Mouse (Mus musculus) liver, embryonic 14.5 days (tissue): Measurements from ENCODE around the gene Gm48552. TPM values are rescaled to one million over a fixed set of nuclear protein-coding genes. Genes with fewer than 3 reads are reported as not detected.

Source experiments
- ATAC-seq: fragments of 200-750 bp; cut with Nextera tagmentation; 2 replicates; pipeline ENCODE4 v1.8.0; 2017; ENCODE audit warnings: moderate number of reproducible peaks, mild to moderate bottlenecking, moderate library complexity; ENCODE audit not compliant: insufficient read depth
- DNase-seq, 3 experiments: peaks; one replicate each; pipeline ENCODE4 v3.0.0-alpha.2; 2012 to 2013; ENCODE audit warnings: low read depth in 3 of 3, low spot score in 3 of 3
- H3K27ac ChIP-seq: fragments of 300-500 bp; sonication (generic); 2 replicates; pipeline ENCODE4 v1.5.1; 2014; ENCODE audit warnings: moderate library complexity, mild to moderate bottlenecking, control low read depth, inconsistent platforms
- H3K27me3 ChIP-seq: fragments of 300-500 bp; sonication (generic); 2 replicates; pipeline ENCODE4 v1.6.1; 2014; ENCODE audit warnings: mild to moderate bottlenecking, low read length, moderate library complexity; ENCODE audit not compliant: control insufficient read depth, insufficient read depth
- H3K36me3 ChIP-seq: fragments of 300-500 bp; sonication (generic); replicated peaks from 2 replicates; pipeline ENCODE4 v1.6.1; 2014; ENCODE audit warnings: low read depth; ENCODE audit not compliant: control insufficient read depth, insufficient read depth
- H3K4me1 ChIP-seq, 2 experiments: fragments of 200-500 bp in 1 of 2; fragments of 300-500 bp in 1 of 2; sonication (generic) in 1 of 2; replicated peaks; 2 replicates each; pipeline ENCODE4 v1.6.1; 2012 to 2014; ENCODE audit warnings: antibody characterized with exemption in 1 of 2, inconsistent platforms in 1 of 2, low read length in 1 of 2; ENCODE audit not compliant: control insufficient read depth in 2 of 2, insufficient read depth in 2 of 2
- H3K4me2 ChIP-seq: fragments of 300-500 bp; sonication (generic); 2 replicates; pipeline ENCODE4 v1.6.1; 2014; ENCODE audit warnings: low read depth, mild to moderate bottlenecking, control low read depth, moderate library complexity
- H3K4me3 ChIP-seq, 2 experiments: fragments of 200-500 bp in 1 of 2; fragments of 300-500 bp in 1 of 2; sonication (generic) in 1 of 2; 2 replicates each; pipeline ENCODE4 v1.5.1; 2012 to 2014; ENCODE audit warnings: low read depth in 2 of 2, low read length in 2 of 2, mild to moderate bottlenecking in 2 of 2, control low read depth in 1 of 2, inconsistent platforms in 1 of 2, moderate library complexity in 1 of 2; ENCODE audit not compliant: insufficient read depth in 1 of 2
- H3K9ac ChIP-seq: fragments of 300-500 bp; sonication (generic); replicated peaks from 2 replicates; pipeline ENCODE4 v1.6.1; 2014; ENCODE audit warnings: mild to moderate bottlenecking, control low read depth, moderate library complexity
- H3K9me3 ChIP-seq: fragments of 300-500 bp; sonication (generic); 2 replicates; pipeline ENCODE4 v1.6.1; 2016; ENCODE audit warnings: low read length, mixed read lengths; ENCODE audit not compliant: control insufficient read depth
- CTCF ChIP-seq: IDR thresholded peaks from 2 replicates; pipeline ENCODE4 v1.5.1; 2016; ENCODE audit warnings: antibody characterized with exemption, low read depth, control low read depth
- EP300 ChIP-seq: IDR thresholded peaks from 2 replicates; pipeline ENCODE4 v1.6.1; 2016; ENCODE audit warnings: antibody characterized with exemption, low read depth
- WGBS: fragments of 180-500 bp; shearing (Covaris S2); extraction: QIAGEN DNeasy Blood & Tissue Kit; methylation state at CpG from one replicate; pipeline ENCODE4 v1.1.7; 2014; ENCODE audit not compliant: insufficient replicate concordance; 5-methylcytosine and 5-hydroxymethylcytosine counted together
- polyA plus RNA-seq, 2 experiments: library from polyadenylated mRNA; depleted of rRNA in 1 of 2; stranded (reverse) in 1 of 2; unstranded in 1 of 2; fragments of >200 nt; fragmentation: Nextera tagmentation in 1 of 2; extraction: Ambion mirVana in 1 of 2; gene quantifications; 2 replicates each; pipeline versions ENCODE4 v1.2.1 to v1.2.3; 2012 to 2014

Gm48552 gene
- polyA plus RNA-seq, 2 experiments: 0.36 to 0.90 TPM

DNA sequence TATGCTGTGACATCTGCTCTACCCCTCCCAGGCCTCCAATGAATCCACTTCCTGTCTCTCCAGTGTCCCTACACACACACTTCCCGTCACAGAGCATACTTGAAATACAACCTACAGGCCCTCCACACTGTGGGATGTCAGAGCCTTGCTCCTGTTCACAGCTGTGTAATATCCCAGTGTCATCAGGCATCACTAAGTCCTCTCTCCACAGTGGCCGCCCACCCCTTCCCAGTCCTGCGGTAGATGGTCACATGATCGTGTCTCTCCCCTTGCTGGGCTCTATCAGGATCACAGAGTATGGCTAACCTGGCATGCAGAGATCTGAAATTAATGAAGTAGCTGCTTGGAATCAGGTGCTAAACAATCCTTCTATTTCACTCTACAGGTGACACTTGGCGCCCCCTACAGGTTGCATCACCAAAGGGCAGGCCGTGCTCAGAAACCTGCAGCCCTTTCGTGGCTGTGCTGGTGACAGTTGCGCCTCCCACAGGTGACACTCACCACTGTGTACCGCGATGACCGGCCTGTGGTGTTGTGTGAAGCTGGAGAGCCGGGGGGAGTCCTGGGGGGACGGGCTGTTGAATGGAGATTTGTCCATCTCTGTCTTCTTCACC, 16.9 kb downstream of the Gm48552 start:
- Histone ChIP-seq H3K4me2 (no peak overlapping the region), H3K27ac (no peak overlapping the region), H3K4me1 (peaks cover 7 to 20% of the 10 kb centered on the region in 2 experiments; a peak in 3 of 4 replicates), H3K36me3 (no peaks in the 10 kb centered on the region), H3K4me3 (no peak overlapping the region), H3K27me3 (peaks cover 31% of the 10 kb centered on the region), H3K9ac (no peak overlapping the region), H3K9me3 (no peaks in the 10 kb centered on the region)
- TF ChIP-seq EP300 (no peak), CTCF (peak; percentile 92)
- ATAC-seq: no peak
- DNase-seq: peak in 1 of 3 experiments; percentile 44
- 34% methylated on average over 13 of the region's 13 CpGs for WGBS

DNA sequence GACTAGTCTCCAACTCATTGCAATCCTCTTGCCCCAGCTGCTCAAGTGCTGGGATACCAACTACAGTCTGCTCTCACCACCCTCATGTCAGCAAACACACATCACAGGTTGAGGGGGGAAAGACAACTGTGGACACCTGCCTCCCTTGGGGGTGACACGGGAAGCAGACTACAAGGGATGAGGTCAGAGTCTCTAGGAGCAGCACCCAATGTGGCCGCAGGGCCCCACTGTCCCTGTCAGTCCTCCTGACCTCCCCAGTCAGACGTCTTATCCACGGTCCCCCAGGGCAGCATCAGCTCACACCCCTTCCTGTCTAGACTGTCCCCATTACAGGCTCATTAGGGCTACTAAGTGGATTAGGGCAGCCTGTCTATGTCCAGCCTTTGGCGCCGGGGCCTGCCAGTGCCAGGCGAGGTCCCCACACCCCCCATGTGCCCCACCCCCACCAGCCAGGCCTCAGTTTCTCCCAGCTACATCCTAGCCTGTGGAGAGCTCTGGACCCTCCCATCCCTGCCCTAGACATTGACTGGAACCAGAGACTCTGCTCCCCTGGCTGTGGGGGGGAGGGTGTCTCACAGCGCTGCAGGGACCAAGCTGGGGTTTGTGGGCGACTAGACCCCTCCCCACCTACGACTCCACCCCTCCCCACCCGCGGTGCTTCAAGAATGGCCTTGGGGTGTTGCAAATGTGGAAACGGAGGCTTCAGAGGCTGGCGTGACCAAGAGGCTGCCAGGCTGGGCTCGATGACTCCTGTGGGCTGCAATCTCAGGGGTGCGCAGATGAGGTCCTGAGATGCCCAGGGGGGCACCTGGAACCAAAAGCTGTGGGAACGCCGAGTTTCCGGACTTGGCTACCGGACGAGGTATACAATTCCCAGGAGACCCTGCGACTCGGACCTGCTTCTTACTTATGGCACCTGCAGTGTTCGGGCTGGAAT, 18.0 kb downstream of the Gm48552 start:
- Histone ChIP-seq H3K4me3 (peak overlapping the region in 1 of 2 experiments; percentile 8; a peak in 1 of 4 replicates), H3K27ac (no peak overlapping the region), H3K9ac (no peak overlapping the region), H3K4me2 (peak overlapping the region; percentile 44), H3K9me3 (no peaks in the 10 kb centered on the region), H3K36me3 (no peaks in the 10 kb centered on the region), H3K27me3 (peaks cover 31% of the 10 kb centered on the region), H3K4me1 (peaks cover 3 to 15% of the 10 kb centered on the region in 2 experiments; a peak in 3 of 4 replicates)
- no peak for DNase-seq
- ATAC-seq: no peak
- 15% methylated on average over 24 of the region's 24 CpGs for WGBS
- no peak for TF ChIP-seq EP300
- no peak for TF ChIP-seq CTCF

DNA sequence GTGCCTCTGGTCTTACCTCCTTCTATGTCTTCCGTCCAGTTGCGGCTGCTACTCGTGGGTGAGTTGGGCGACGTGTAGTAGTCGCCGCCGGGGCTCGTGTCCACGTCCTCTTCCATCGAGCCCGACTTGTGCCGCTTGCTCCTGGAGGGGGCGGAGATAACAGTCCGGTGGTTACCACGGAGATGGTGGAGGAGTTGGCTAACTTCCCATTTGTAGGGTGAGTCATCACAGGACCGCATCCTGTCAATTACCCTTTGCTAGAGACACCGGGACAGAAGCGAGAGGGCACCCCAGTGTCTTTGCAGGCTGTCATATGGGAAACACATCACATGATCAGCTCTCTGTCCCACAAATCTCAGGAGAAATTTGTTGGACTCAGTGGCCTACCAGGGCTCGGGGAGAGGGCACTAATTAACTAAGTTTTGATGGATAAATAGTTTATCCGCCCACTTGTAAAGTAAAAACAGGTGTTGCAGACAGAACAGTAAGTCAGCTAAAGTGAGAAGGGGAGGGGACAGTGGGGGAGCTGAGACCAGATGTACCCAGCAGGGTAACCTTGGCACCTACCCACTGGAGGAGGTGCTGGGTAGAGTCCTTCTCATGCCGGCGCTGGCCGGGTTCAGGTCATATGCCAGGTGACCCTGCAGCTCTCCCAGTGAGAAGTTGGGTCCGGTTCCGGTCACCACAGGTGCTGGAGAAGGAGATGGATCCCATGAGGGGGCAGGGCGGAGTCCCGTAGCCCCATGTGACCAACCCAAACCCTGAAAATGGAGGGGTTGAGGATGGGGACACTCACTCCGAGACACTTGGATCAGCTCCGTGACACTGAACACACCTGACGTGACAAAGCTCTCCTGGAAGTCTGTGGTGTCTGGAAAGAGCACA, 19.0 kb downstream of the Gm48552 start:
- peaks cover 0 to 10% of the 10 kb centered on the region in 2 experiments; a peak in 2 of 4 replicates for H3K4me1 ChIP-seq
- H3K36me3 ChIP-seq: no peaks in the 10 kb centered on the region
- DNase-seq (peak in 1 of 3 experiments; percentile 62), ATAC-seq (peak; percentile 38; the same call in 1 of the 2 replicates)
- H3K9me3 ChIP-seq: no peaks in the 10 kb centered on the region
- peak overlapping the region; percentile 44 for H3K4me2 ChIP-seq
- peak overlapping the region; percentile 12 to 32; a peak in 3 of 4 replicates for H3K4me3 ChIP-seq
- H3K27ac ChIP-seq: no peak overlapping the region
- 17% methylated on average over 31 of the region's 31 CpGs for WGBS
- H3K27me3 ChIP-seq: peaks cover 31% of the 10 kb centered on the region
- no peak overlapping the region for H3K9ac ChIP-seq
- TF ChIP-seq CTCF (no peak), EP300 (no peak)

DNA sequence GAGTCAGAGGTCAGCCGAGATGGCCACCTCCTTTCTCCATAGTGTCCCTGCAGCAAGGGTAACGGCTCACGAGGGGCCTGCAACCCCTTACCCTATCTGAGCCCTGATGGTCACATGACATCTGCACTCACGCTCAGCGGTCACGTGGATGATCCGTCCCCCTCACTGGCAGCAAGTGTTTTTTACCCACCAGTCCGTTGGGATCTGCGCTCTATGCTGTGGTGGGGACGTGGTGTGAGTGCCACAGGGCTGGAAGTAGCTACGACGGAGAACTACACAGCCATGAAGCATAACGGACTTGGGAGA, 19.6 kb downstream of the Gm48552 start:
- Histone ChIP-seq H3K4me2 (no peak overlapping the region), H3K27ac (no peak overlapping the region), H3K36me3 (no peaks in the 10 kb centered on the region), H3K4me3 (no peak overlapping the region), H3K9ac (no peak overlapping the region), H3K27me3 (peaks cover 31% of the 10 kb centered on the region), H3K9me3 (no peaks in the 10 kb centered on the region), H3K4me1 (peaks cover 0 to 12% of the 10 kb centered on the region in 2 experiments; a peak in 2 of 4 replicates)
- 17% methylated on average over 13 of the region's 13 CpGs for WGBS
- TF ChIP-seq EP300 (no peak), CTCF (no peak)
- ATAC-seq (no peak), DNase-seq (no peak)
